Mouse (Mus musculus) intestine, postnatal 0 days (tissue): ENCODE data around the gene Slc41a3. TPM values are rescaled to one million over a fixed set of nuclear protein-coding genes. Genes with fewer than 3 reads are reported as not detected.

Experiments used
- ATAC-seq: fragments of 200-750 bp; cut with Nextera tagmentation; 2 replicates; pipeline ENCODE4 v1.8.0; 2017; ENCODE audit warnings: mild to moderate bottlenecking, moderate TSS enrichment, moderate library complexity
- H3K27ac ChIP-seq: fragments of 300-500 bp; sonication (generic); 2 replicates; pipeline ENCODE4 v1.5.1; 2014; ENCODE audit warnings: mild to moderate bottlenecking, low read depth, low read length, moderate library complexity
- H3K27me3 ChIP-seq: fragments of 300-500 bp; sonication (generic); replicated peaks from 2 replicates; pipeline ENCODE4 v1.6.1; 2014; ENCODE audit warnings: low read length, mixed read lengths; ENCODE audit not compliant: control insufficient read depth, insufficient read depth
- H3K36me3 ChIP-seq: fragments of 300-500 bp; sonication (generic); 2 replicates; pipeline ENCODE4 v1.6.1; 2014; ENCODE audit warnings: mild to moderate bottlenecking, moderate library complexity; ENCODE audit not compliant: control insufficient read depth, insufficient read depth
- H3K4me1 ChIP-seq: fragments of 300-500 bp; sonication (generic); replicated peaks from 2 replicates; pipeline ENCODE4 v1.6.1; 2014; ENCODE audit warnings: antibody characterized with exemption, low read length, mixed read lengths; ENCODE audit not compliant: control insufficient read depth, insufficient read depth
- H3K4me2 ChIP-seq: fragments of 300-500 bp; sonication (generic); replicated peaks from 2 replicates; pipeline ENCODE4 v1.6.1; 2014; ENCODE audit warnings: low read depth, mild to moderate bottlenecking, moderate library complexity
- H3K4me3 ChIP-seq: fragments of 300-500 bp; sonication (generic); 2 replicates; pipeline ENCODE4 v1.5.1; 2014; ENCODE audit warnings: low read depth, low read length
- H3K9ac ChIP-seq: fragments of 300-500 bp; sonication (generic); 2 replicates; pipeline ENCODE4 v1.6.1; 2014; ENCODE audit warnings: mild to moderate bottlenecking, low read depth, low read length
- H3K9me3 ChIP-seq: fragments of 300-500 bp; sonication (generic); 2 replicates; pipeline ENCODE4 v1.6.1; 2016; ENCODE audit warnings: mixed run types; ENCODE audit not compliant: control insufficient read depth
- CTCF ChIP-seq: sonication (generic); IDR thresholded peaks from 2 replicates; pipeline ENCODE4 v1.5.1; 2016; ENCODE audit warnings: low read depth, mild to moderate bottlenecking, control low read depth, antibody characterized with exemption, moderate library complexity
- WGBS: fragments of 180-500 bp; shearing (Covaris S2); extraction: QIAGEN DNeasy Blood & Tissue Kit; methylation state at CpG from one replicate; pipeline ENCODE4 v1.1.7; 2014; 5-methylcytosine and 5-hydroxymethylcytosine counted together
- polyA plus RNA-seq: library from polyadenylated mRNA; unstranded; fragments of >200 nt; fragmentation: Nextera tagmentation; extraction: Ambion mirVana; gene quantifications from 2 replicates; pipeline ENCODE4 v1.2.1, GENCODE M21; 2015

Gene Slc41a3
- polyA plus RNA-seq, 1 experiment from 2014 or later, result 8.8 TPM

DNA sequence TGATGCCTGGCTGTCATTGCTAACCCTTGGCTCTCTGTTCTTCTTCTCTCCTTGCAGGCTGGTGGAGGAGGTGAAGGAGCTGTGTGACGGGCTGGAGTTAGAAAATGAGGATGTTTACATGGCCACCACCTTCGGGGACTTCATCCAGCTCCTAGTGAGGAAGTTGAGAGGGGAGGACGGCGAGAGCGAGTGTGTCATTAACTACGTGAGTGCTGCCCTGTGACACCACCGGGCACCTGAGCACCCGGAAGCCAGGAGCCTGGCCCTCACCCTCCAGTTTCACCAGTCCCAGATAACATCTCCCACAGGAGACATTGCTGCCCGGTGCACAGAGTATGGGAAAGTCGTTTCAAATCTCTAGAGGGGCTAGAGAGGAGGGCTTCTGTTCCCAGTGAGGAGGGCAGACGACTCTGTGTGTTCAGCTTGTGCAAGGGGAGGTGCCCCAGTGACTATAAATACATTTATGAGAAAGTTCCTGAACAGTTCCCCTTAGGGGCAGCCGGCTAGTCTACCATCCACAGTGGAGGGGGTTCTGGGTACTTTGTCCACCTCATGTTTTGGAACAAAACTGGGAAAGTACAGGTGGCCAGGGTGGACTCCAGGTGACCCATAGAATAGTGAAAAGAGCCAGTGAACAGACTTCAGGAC, 34.7 kb upstream of the Slc41a3 start:
- no peak overlapping the region for H3K4me3 ChIP-seq
- TF ChIP-seq CTCF, result no peak
- no peaks in the 10 kb centered on the region for H3K9me3 ChIP-seq
- WGBS, result 28% methylated on average over 12 of the region's 12 CpGs
- 0 out of 2 replicates have a peak overlapping the region, but pooled peaks have one; percentile 2 for H3K9ac ChIP-seq
- ATAC-seq, result peak; percentile 44
- H3K4me2 ChIP-seq, result peak overlapping the region; percentile 25
- H3K27ac ChIP-seq, result peak overlapping the region; percentile 80
- no peaks in the 10 kb centered on the region for H3K36me3 ChIP-seq
- peaks cover 4% of the 10 kb centered on the region; the same call in 1 of the 2 replicates for H3K4me1 ChIP-seq
- H3K27me3 ChIP-seq, result no peaks in the 10 kb centered on the region

DNA sequence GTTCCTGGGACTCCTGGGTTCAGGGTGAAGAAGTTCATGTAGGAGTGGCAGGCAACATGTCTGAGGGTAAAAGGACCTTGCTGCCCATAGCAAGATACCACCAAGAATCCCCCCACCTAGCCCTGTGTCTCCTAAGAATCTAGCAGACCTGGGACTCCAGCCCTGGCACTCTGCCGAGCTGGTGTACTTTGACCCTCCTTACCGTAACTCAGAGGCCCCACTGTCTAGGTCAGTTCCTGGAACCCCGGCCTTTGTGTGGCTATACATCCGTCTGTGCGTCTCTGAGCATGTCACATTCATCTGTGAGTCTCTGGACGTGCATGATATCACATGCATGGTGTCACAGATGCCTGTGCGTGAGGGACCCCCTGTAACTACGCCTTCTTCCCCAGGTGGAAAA, 34.1 kb upstream of the Slc41a3 start:
- H3K4me1 ChIP-seq, result peaks cover 4% of the 10 kb centered on the region; the same call in 1 of the 2 replicates
- no peaks in the 10 kb centered on the region for H3K36me3 ChIP-seq
- 0 out of 2 replicates have a peak overlapping the region, but pooled peaks have one; percentile 2 for H3K9ac ChIP-seq
- H3K4me2 ChIP-seq, result peak overlapping the region; percentile 25
- no peak overlapping the region for H3K4me3 ChIP-seq
- WGBS, result 25% methylated on average over 8 of the region's 8 CpGs
- peak overlapping the region; percentile 80 for H3K27ac ChIP-seq
- peak; percentile 85 for ATAC-seq
- H3K9me3 ChIP-seq, result no peaks in the 10 kb centered on the region
- TF ChIP-seq CTCF, result no peak
- H3K27me3 ChIP-seq, result no peaks in the 10 kb centered on the region

DNA sequence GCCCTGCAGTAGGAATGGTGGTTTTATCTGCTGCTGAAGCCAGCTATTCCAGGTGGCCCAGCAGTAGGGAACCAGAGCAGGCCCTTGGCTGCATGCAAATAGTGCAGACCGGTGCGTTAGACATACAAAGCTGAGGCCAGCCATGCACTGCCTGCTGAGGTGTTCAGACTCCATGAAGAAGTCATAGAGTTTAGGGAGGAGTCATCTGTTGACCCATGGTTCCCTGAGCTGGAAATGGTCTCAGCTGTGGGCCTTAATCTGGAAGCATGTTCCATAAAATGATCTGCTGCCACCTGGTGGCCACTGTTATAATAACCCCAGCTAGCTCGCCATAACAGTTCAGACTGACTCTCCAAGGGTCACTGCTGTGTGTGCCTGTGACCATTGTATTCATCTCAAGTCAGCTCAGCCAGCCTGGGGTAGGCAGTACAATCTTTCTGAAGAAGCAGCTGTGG, 29.2 kb upstream of the Slc41a3 start:
- H3K9me3 ChIP-seq, result no peaks in the 10 kb centered on the region
- H3K27ac ChIP-seq, result no peak overlapping the region
- peak; percentile 93 for TF ChIP-seq CTCF
- H3K9ac ChIP-seq, result no peak overlapping the region
- no peaks in the 10 kb centered on the region for H3K27me3 ChIP-seq
- peak; percentile 36; the same call in 1 of the 2 replicates for ATAC-seq
- WGBS, result 44% methylated on average over 3 of the region's 3 CpGs
- H3K4me1 ChIP-seq, result no peaks in the 10 kb centered on the region; the same call in 1 of the 2 replicates
- no peak overlapping the region for H3K4me2 ChIP-seq
- H3K4me3 ChIP-seq, result no peak overlapping the region
- no peaks in the 10 kb centered on the region for H3K36me3 ChIP-seq

DNA sequence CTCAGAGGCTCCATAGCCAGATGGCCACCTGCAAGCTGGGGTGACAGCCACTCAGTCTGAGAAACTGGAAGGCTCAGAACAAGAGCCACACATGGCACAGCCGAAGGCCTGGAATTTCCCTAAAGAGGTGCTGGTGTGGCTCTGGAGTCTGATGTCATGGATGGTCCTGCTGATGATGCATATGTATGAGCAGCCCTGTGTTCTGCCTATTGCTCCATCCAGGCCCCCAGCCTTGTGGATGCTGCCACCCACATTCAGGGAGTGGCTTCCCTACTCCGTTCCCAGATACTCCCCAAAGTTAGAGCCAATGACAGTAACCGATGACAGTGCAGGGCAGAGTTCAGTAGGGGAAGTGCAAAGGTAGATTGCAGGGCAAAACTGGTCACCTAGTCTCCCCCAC, 26.4 kb upstream of the Slc41a3 start:
- no peak for ATAC-seq

DNA sequence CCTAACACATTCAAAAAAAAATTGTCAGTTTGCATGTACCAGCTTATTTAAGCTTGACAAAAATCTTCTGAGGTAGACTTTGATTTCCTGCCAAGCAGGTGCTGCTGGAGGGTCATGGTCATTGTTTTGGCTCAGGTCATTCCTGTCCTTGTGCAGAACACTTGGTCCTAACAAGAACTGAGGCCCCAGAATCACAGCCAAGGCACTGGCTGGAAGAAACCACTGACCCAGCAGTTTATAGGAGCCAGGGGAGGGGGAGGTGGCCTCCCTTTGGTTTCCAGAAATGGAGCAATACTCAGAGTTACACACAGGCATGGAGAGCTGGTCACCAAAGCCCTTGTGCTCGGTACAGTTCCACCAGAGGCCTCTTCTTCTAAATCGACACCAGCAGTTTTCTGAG, 22.2 kb upstream of the Slc41a3 start:
- H3K4me2 ChIP-seq, result no peak overlapping the region
- H3K9me3 ChIP-seq, result no peaks in the 10 kb centered on the region
- no peak overlapping the region for H3K27ac ChIP-seq
- WGBS, result 77% methylated on average over 2 of the region's 2 CpGs
- H3K4me1 ChIP-seq, result no peaks in the 10 kb centered on the region
- TF ChIP-seq CTCF, result no peak
- ATAC-seq, result no peak
- H3K36me3 ChIP-seq, result no peaks in the 10 kb centered on the region
- no peaks in the 10 kb centered on the region for H3K27me3 ChIP-seq
- no peak overlapping the region for H3K9ac ChIP-seq
- H3K4me3 ChIP-seq, result no peak overlapping the region

More for the DNA sequence above, 26.4 kb upstream of the Slc41a3 start:
- no peaks in the 10 kb centered on the region for H3K4me1 ChIP-seq
- no peak overlapping the region for H3K4me2 ChIP-seq
- no peak overlapping the region for H3K9ac ChIP-seq
- TF ChIP-seq CTCF, result no peak
- H3K27ac ChIP-seq, result no peak overlapping the region
- 41% methylated on average over 3 of the region's 3 CpGs for WGBS
- no peak overlapping the region for H3K4me3 ChIP-seq
- H3K9me3 ChIP-seq, result no peaks in the 10 kb centered on the region
- no peaks in the 10 kb centered on the region for H3K36me3 ChIP-seq
- H3K27me3 ChIP-seq, result no peaks in the 10 kb centered on the region

DNA sequence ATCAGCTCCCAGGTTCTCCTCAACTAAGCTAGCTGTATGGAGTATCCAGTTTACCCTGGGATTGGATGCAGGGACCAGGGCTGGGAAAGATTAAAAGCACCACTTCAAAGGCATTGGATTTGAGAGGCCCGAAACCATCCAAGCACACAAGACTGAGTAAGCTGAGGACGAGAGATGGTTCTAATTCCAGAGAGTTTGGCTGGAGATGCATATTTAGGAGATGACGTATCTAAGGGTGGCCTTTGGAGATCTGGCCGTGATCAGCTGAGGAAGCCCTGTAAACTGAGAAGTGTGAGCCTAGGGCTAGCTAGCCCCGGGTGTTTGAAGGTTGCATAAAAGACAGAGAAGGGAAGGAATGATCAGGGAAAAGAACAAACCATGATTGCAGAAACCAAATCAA, 16.4 kb upstream of the Slc41a3 start:
- no peak for ATAC-seq
- H3K4me1 ChIP-seq, result no peaks in the 10 kb centered on the region
- no peak overlapping the region for H3K27ac ChIP-seq
- TF ChIP-seq CTCF, result no peak
- H3K27me3 ChIP-seq, result no peaks in the 10 kb centered on the region
- 60% methylated on average over 5 of the region's 5 CpGs for WGBS
- H3K4me2 ChIP-seq, result no peak overlapping the region
- H3K36me3 ChIP-seq, result peaks cover 9% of the 10 kb centered on the region; the same call in 1 of the 2 replicates
- H3K4me3 ChIP-seq, result no peak overlapping the region
- H3K9me3 ChIP-seq, result no peaks in the 10 kb centered on the region
- H3K9ac ChIP-seq, result no peak overlapping the region
